Mouse (Mus musculus): ENCODE results near the gene Otud7b. TPM values are rescaled to one million over a fixed set of nuclear protein-coding genes. Genes with fewer than 3 reads are reported as not detected.
A peak's percentile ranks its signal among the peaks of the same experiment; 100 is the strongest.

Otud7b gene
- polyA plus RNA-seq, 1 experiment from 2014 or later: 20.2 TPM

DNA sequence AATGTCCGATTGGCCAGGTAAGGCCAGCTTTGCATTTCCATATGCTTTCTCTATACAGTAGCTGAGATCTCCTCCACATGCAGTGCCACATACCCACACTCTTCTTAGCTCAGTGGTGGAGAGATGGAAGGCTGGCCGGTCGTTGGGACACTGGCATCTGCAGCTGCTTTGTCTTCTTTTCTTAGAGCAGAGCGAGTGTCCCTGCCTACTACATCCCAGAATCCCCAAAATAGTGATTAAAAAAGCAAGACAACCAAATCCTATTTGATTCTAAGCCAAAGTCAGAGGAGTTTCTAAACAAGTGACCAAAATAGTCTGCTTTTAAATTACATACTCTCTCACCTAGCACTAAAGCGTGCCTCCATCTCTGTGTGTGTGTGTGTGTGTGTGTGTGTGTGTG, 48.3 kb downstream of the Otud7b start:
- Histone ChIP-seq H3K27me3 (no peaks in the 10 kb centered on the region), H3K4me1 (no peaks in the 10 kb centered on the region), H3K9ac (no peak overlapping the region), H3K36me3 (peaks cover 57% of the 10 kb centered on the region), H3K27ac (no peak overlapping the region), H3K4me3 (no peak overlapping the region), H3K9me3 (no peaks in the 10 kb centered on the region), H3K4me2 (replicated peaks) (no peak overlapping the region)
- 95% methylated on average over 5 of the region's 5 CpGs for WGBS
- ATAC-seq (ENCODE audit: insufficient number of reproducible peaks, insufficient read depth, low FRiP score, low TSS enrichment): no peak

GRCm38 (mm10) chr3:96155501-96155900, 51.2 kb downstream of the Otud7b start:
- Histone ChIP-seq H3K4me1 (peaks cover 8% of the 10 kb centered on the region), H3K4me3 (no peak overlapping the region), H3K4me2 (replicated peaks) (no peak overlapping the region), H3K36me3 (peaks cover 56% of the 10 kb centered on the region), H3K9me3 (no peaks in the 10 kb centered on the region), H3K27ac (no peak overlapping the region), H3K27me3 (no peaks in the 10 kb centered on the region), H3K9ac (no peak overlapping the region)
- 80% methylated on average over 8 of the region's 8 CpGs for WGBS
- no peak for ATAC-seq (ENCODE audit: insufficient number of reproducible peaks, insufficient read depth, low FRiP score, low TSS enrichment)

GRCm38 (mm10) chr3:96159820-96160219, 55.5 kb downstream of the Otud7b start:
- peaks cover 14% of the 10 kb centered on the region for H3K36me3 ChIP-seq
- ATAC-seq (ENCODE audit: insufficient number of reproducible peaks, insufficient read depth, low FRiP score, low TSS enrichment): no peak
- peaks cover 19% of the 10 kb centered on the region for H3K4me1 ChIP-seq
- H3K9ac ChIP-seq: no peak overlapping the region
- 83% methylated on average over 4 of the region's 4 CpGs for WGBS
- H3K27me3 ChIP-seq: no peaks in the 10 kb centered on the region
- peak overlapping the region; percentile 86; the same call in 1 of the 2 replicates for H3K27ac ChIP-seq
- H3K4me2 ChIP-seq (replicated peaks): no peak overlapping the region
- no peak overlapping the region for H3K4me3 ChIP-seq
- H3K9me3 ChIP-seq: no peaks in the 10 kb centered on the region

GRCm38 (mm10) chr3:96160222-96160802, 56.0 kb downstream of the Otud7b start:
- H3K9me3 ChIP-seq: no peaks in the 10 kb centered on the region
- H3K4me2 ChIP-seq (replicated peaks): peak overlapping the region; percentile 88
- no peak for ATAC-seq (ENCODE audit: insufficient number of reproducible peaks, insufficient read depth, low FRiP score, low TSS enrichment)
- 57% methylated on average over 4 of the region's 4 CpGs for WGBS
- H3K27ac ChIP-seq: peak overlapping the region; percentile 86
- no peaks in the 10 kb centered on the region for H3K27me3 ChIP-seq
- no peak overlapping the region for H3K9ac ChIP-seq
- H3K36me3 ChIP-seq: peaks cover 12% of the 10 kb centered on the region
- peaks cover 19% of the 10 kb centered on the region for H3K4me1 ChIP-seq
- H3K4me3 ChIP-seq: peak overlapping the region; percentile 49

DNA sequence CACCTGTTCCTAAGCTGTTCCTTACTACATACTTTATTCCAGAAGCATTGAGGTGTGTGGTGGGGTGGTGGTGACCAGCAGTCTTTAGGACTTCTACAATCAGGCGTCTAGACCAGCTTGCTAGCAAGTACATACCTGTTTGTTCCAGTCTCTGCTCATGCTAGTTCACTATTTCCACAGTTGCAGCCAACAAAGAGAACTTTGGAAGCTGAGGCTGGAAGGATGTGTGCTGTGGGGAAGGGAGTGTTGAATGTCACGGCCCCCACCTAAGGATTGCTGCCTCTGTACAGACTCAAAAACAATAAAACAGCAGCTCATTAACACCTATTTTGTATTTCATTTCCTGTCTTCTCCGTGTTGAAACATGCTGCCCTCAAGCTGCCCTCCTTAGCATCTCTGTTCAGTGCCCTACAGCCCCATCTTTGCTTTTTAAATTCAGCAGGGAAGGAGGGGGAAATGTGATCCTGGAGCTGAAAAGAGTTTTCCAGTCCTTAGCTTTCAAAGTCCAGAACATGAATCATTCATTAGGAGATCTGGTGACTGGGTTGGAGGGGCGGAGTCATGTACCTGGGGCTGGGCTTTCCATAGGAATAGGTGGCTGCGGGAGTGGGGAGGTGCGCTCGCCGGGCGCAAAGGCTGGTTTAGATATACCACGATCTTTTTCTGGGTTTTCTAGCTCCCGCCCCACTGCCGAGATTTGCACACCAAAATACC, 56.6 kb downstream of the Otud7b start:
- no peaks in the 10 kb centered on the region for H3K9me3 ChIP-seq
- peaks cover 5% of the 10 kb centered on the region; the same call in 1 of the 2 replicates for H3K36me3 ChIP-seq
- peak overlapping the region; percentile 88 for H3K4me2 ChIP-seq (replicated peaks)
- peak overlapping the region; percentile 49 for H3K9ac ChIP-seq
- peaks cover 19% of the 10 kb centered on the region for H3K4me1 ChIP-seq
- WGBS: 2% methylated on average over 12 of the region's 12 CpGs
- ATAC-seq (ENCODE audit: insufficient number of reproducible peaks, insufficient read depth, low FRiP score, low TSS enrichment): peak; percentile 65; the same call in 1 of the 2 replicates
- peak overlapping the region; percentile 86 for H3K27ac ChIP-seq
- no peaks in the 10 kb centered on the region for H3K27me3 ChIP-seq
- H3K4me3 ChIP-seq: peak overlapping the region; percentile 49

DNA sequence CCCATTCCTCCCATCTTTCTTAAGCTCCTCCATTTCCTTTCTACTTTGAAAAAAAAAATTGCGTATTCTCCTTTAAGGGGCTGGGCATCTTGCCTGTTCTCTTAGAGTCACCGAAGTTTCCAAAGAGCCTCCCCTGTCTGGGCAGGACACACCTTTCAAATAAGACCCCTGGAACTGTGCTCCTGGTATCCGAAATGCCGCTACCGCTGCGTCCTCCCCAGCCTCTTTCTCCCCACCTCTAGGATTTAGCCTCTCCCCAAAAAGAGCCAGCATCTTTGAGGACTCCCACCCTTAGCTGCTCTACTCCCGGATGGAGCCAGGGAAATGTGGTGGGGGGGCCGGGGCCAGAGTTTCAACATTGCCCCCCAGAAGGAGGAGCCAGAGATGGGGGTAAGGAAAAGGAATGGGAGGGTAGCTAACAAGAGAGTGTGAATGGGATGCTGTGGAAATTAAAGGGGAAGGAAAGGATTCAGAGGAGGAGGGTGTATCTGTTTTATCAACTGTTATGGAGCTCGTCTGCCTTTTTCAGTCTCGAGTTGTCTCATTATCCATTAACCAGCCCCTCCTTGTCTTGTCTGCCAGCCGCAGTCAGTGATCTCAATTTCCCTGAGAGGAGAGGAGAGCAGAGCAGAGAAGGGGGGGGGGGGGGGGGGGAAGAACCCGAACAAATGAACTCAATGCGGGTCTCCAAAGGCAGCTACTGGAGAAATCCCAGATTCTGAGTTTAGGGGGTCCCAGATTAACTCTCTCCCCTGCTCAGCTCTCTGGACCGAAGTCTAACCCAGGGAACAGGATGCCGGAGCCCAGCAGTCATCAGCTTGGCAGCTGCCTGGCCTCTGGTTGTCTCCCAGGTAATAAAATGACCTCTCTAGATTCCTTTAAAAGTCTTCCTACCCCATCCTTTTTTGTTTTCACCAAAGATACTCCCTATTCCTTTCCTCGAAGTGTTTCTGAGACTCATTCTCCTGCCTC, 57.8 kb downstream of the Otud7b start, which contains the start of gene Mtmr11:
Mtmr11 (plus strand) TSS at position 136 of the 972 bp plus-strand sequence.
- Histone ChIP-seq H3K9me3 (no peaks in the 10 kb centered on the region), H3K27me3 (no peaks in the 10 kb centered on the region), H3K4me2 (replicated peaks) (peak within 1 kb of the TSS; percentile 88), H3K4me1 (peaks cover 19% of the 10 kb centered on the region), H3K9ac (peak within 1 kb of the TSS; percentile 49), H3K36me3 (0 out of 2 replicates have a peak, but pooled peaks cover 3% of the 10 kb centered on the region), H3K4me3 (peak within 1 kb of the TSS; percentile 49), H3K27ac (peak within 1 kb of the TSS; percentile 86)
- ATAC-seq (ENCODE audit: insufficient number of reproducible peaks, insufficient read depth, low FRiP score, low TSS enrichment): peak; percentile 38; the same call in 1 of the 2 replicates
- WGBS: 6% methylated on average over 15 of the region's 16 CpGs

GRCm38 (mm10) chr3:96163040-96163439, 58.7 kb downstream of the Otud7b start:
- H3K36me3 ChIP-seq: peaks cover 6% of the 10 kb centered on the region; the same call in 1 of the 2 replicates
- H3K4me1 ChIP-seq: peaks cover 19% of the 10 kb centered on the region
- H3K27me3 ChIP-seq: no peaks in the 10 kb centered on the region
- peak overlapping the region; percentile 88 for H3K4me2 ChIP-seq (replicated peaks)
- 89% methylated on average over 6 of the region's 6 CpGs for WGBS
- peak overlapping the region; percentile 49; the same call in 1 of the 2 replicates for H3K9ac ChIP-seq
- H3K9me3 ChIP-seq: no peaks in the 10 kb centered on the region
- peak overlapping the region; percentile 49; the same call in 1 of the 2 replicates for H3K4me3 ChIP-seq
- H3K27ac ChIP-seq: peak overlapping the region; percentile 14; the same call in 1 of the 2 replicates
- no peak for ATAC-seq (ENCODE audit: insufficient number of reproducible peaks, insufficient read depth, low FRiP score, low TSS enrichment)

GRCm38 (mm10) chr3:96168466-96169158, 64.3 kb downstream of the Otud7b start:
- Histone ChIP-seq H3K27me3 (no peaks in the 10 kb centered on the region), H3K9ac (no peak overlapping the region), H3K27ac (0 out of 2 replicates have a peak overlapping the region, but pooled peaks have one; percentile 17), H3K4me1 (peaks cover 15% of the 10 kb centered on the region), H3K4me2 (replicated peaks) (no peak overlapping the region), H3K36me3 (peaks cover 16% of the 10 kb centered on the region), H3K9me3 (no peaks in the 10 kb centered on the region), H3K4me3 (no peak overlapping the region)
- 73% methylated on average over 12 of the region's 12 CpGs for WGBS
- no peak for ATAC-seq (ENCODE audit: insufficient number of reproducible peaks, insufficient read depth, low FRiP score, low TSS enrichment)

DNA sequence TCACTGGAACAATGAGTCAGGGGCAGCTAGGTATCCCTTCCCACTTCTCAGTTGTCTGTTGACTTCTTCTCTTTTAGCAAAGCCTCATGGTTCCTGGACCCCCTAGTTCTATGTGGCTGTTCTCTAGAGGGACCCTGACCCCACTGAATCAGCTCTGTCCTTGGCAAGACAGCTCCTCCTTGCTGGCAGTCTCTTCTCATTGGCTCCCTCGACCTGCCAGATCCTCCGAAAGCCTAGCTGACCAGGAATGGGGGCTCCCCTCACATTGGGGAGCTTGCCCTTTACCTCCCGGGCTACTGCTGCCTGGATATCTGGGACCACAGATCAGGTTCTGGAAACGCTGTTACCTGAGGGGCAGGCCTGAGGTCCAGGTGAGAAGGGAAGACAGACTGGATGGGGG, 65.9 kb downstream of the Otud7b start:
- H3K9me3 ChIP-seq: no peaks in the 10 kb centered on the region
- peaks cover 29% of the 10 kb centered on the region for H3K36me3 ChIP-seq
- no peaks in the 10 kb centered on the region for H3K27me3 ChIP-seq
- peak overlapping the region; percentile 38; the same call in 1 of the 2 replicates for H3K9ac ChIP-seq
- ATAC-seq (ENCODE audit: insufficient number of reproducible peaks, insufficient read depth, low FRiP score, low TSS enrichment): no peak
- H3K27ac ChIP-seq: no peak overlapping the region
- peaks cover 25% of the 10 kb centered on the region for H3K4me1 ChIP-seq
- 84% methylated on average over 4 of the region's 4 CpGs for WGBS
- no peak overlapping the region for H3K4me3 ChIP-seq
- no peak overlapping the region for H3K4me2 ChIP-seq (replicated peaks)

DNA sequence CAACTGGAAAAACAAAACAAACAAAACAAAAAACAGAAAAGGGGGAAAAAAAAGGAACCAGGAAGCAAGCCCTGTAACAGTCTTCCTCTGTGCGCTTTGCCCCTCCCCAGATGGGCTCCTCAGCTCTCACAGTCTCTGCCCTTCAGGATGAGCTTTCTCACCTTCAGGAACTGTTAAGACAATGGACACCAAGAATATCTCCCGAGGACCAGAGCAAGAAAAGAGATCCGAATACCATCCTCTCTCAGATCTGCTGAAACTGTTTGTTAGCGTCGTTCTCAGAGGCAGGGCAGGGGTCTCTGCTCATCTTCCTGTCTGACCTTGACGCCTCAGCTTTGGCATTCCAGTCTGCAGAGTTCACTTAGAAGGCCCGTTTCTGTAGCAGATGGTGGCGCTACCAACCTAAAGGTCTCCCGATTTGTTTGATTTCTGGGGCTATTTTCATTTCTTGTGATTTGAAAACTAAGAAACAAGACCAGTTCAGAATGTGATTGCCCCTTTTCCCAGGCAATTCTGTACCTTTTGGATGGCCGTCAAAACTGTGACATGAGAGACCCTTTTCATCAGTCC, 66.7 kb downstream of the Otud7b start:
- H3K9ac ChIP-seq: peak overlapping the region; percentile 88; the same call in 1 of the 2 replicates
- H3K4me3 ChIP-seq: peak overlapping the region; percentile 96
- H3K4me2 ChIP-seq (replicated peaks): peak overlapping the region; percentile 92
- 68% methylated on average over 10 of the region's 10 CpGs for WGBS
- H3K27ac ChIP-seq: peak overlapping the region; percentile 98; the same call in 1 of the 2 replicates
- ATAC-seq (ENCODE audit: insufficient number of reproducible peaks, insufficient read depth, low FRiP score, low TSS enrichment): no peak
- peaks cover 25% of the 10 kb centered on the region for H3K4me1 ChIP-seq
- no peaks in the 10 kb centered on the region for H3K27me3 ChIP-seq
- H3K9me3 ChIP-seq: no peaks in the 10 kb centered on the region
- peaks cover 35% of the 10 kb centered on the region for H3K36me3 ChIP-seq
